Mouse (Mus musculus) spleen, adult 2 months (tissue): ENCODE results near the gene Sds. TPM values are rescaled to one million over a fixed set of nuclear protein-coding genes. Genes with fewer than 3 reads are reported as not detected.

Experiments used
- DNase-seq, 2 experiments: peaks; one replicate each; pipeline versions ENCODE4 v3.0.0 to v3.0.0-alpha.2; 2012 to 2021; ENCODE audit warnings: low spot score in 2 of 2, low read depth in 1 of 2
- H3K27ac ChIP-seq: fragments of 200-500 bp; 2 replicates; pipeline ENCODE4 v1.5.1; 2012; ENCODE audit warnings: low read length, inconsistent platforms; ENCODE audit not compliant: insufficient read depth
- H3K27me3 ChIP-seq: fragments of 200-500 bp; 2 replicates; pipeline ENCODE4 v1.6.1; 2012; ENCODE audit warnings: mild to moderate bottlenecking, moderate library complexity, low read length, inconsistent platforms; ENCODE audit not compliant: control insufficient read depth, insufficient read depth
- H3K36me3 ChIP-seq: fragments of 200-500 bp; 2 replicates; pipeline ENCODE4 v1.6.1; 2012; ENCODE audit warnings: mild to moderate bottlenecking, low read length, inconsistent platforms; ENCODE audit not compliant: control insufficient read depth, insufficient read depth
- H3K4me1 ChIP-seq: fragments of 200-500 bp; 2 replicates; pipeline ENCODE4 v1.6.1; 2011; ENCODE audit warnings: inconsistent platforms; ENCODE audit not compliant: control insufficient read depth, insufficient read depth, insufficient read length
- H3K4me3 ChIP-seq: fragments of 200-500 bp; 2 replicates; pipeline ENCODE4 v1.5.1; 2011; ENCODE audit warnings: mild to moderate bottlenecking, inconsistent platforms; ENCODE audit not compliant: insufficient read depth, insufficient read length; ENCODE audit errors: extremely low read depth
- CTCF ChIP-seq: fragments of 200-500 bp; IDR thresholded peaks from 2 replicates; pipeline ENCODE4 v1.5.1; 2011; ENCODE audit warnings: mild to moderate bottlenecking, inconsistent platforms; ENCODE audit not compliant: insufficient read depth, insufficient read length, insufficient replicate concordance; ENCODE audit errors: extremely low read depth
- POLR2A ChIP-seq: fragments of 200-500 bp; IDR thresholded peaks from 2 replicates; pipeline ENCODE4 v1.6.1; 2011; ENCODE audit warnings: low read depth, low read length, inconsistent platforms
- WGBS: fragments of 180-500 bp; shearing (Covaris S2); methylation state at CpG from one replicate; pipeline ENCODE4 v1.1.7; 2018; 5-methylcytosine and 5-hydroxymethylcytosine counted together
- polyA plus RNA-seq: library from polyadenylated mRNA; depleted of rRNA; stranded (reverse); fragments of >200 nt; gene quantifications from 2 replicates; pipeline ENCODE4 v1.2.3, GENCODE M21; 2012

Sds gene
- polyA plus RNA-seq, 1 experiment = not detected

DNA sequence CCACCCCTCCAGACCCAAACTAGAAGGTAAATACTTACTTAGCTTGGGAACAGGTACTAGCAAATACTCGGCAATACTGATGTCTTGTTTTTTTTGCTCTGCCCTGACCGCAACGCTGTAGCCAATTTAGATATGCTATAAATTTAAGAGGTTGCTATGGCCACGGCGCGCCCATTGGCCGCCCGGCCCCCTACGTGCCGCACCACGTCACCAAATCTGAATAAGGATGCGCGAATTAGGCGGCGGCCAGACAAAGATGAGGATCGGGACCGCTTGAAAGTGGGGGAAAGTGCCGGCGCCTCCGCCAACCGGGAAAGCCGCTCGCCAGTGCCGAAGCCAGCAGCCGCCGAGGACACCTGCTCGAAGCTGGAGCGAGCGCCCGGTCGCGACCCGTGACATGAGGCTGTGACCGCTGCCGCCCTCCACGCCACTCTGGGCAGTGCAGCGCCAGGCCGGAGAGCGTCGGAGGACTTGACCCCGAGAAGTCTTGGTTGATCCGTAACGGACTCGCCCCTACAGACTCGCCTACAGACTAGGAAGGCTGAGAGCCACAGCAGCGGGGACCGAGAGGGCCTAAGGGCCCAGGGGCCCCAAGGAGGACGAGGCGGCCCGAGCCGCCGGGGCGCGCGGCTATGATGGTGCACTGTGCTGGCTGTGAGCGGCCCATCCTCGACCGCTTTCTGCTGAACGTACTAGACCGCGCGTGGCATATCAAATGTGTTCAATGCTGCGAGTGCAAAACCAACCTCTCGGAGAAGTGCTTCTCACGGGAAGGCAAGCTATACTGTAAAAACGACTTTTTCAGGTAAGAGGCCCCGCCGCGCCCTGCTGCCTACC is 44.5 kb upstream of the Sds start, which contains the start of gene Lhx5:
Lhx5 (plus strand) TSS at position 51 of the 837 bp plus-strand sequence.
- peaks cover 47% of the 10 kb centered on the region for H3K27me3 ChIP-seq
- H3K4me1 ChIP-seq = 0 out of 2 replicates have a peak, but pooled peaks cover 4% of the 10 kb centered on the region
- no peak for TF ChIP-seq POLR2A
- TF ChIP-seq CTCF = no peak
- WGBS = 5% methylated on average over 68 of the region's 69 CpGs
- H3K36me3 ChIP-seq = no peaks in the 10 kb centered on the region
- H3K4me3 ChIP-seq = no peak within 1 kb of the TSS
- no peak for DNase-seq
- H3K27ac ChIP-seq = no peak within 1 kb of the TSS

GRCm38 (mm10) chr5:120432486-120433015 is 43.8 kb upstream of the Sds start:
- TF ChIP-seq CTCF (no peak), POLR2A (no peak)
- Histone ChIP-seq H3K4me1 (0 out of 2 replicates have a peak, but pooled peaks cover 4% of the 10 kb centered on the region), H3K36me3 (no peaks in the 10 kb centered on the region), H3K4me3 (no peak overlapping the region), H3K27me3 (peaks cover 46% of the 10 kb centered on the region), H3K27ac (no peak overlapping the region)
- WGBS = 5% methylated on average over 9 of the region's 9 CpGs
- no peak for DNase-seq

- no peak overlapping the region for H3K27ac ChIP-seq
- WGBS = 11% methylated on average over 13 of the region's 13 CpGs
- no peak for DNase-seq
- no peak overlapping the region for H3K4me3 ChIP-seq
- H3K4me1 ChIP-seq = 0 out of 2 replicates have a peak, but pooled peaks cover 4% of the 10 kb centered on the region
- H3K36me3 ChIP-seq = no peaks in the 10 kb centered on the region
- peaks cover 48% of the 10 kb centered on the region for H3K27me3 ChIP-seq
- TF ChIP-seq POLR2A (no peak), CTCF (no peak)
Measured at GRCm38 (mm10) chr5:120433135-120433760, 43.1 kb upstream of the Sds start.

GRCm38 (mm10) chr5:120434231-120434735 is 42.0 kb upstream of the Sds start:
- H3K27ac ChIP-seq = no peak overlapping the region
- no peak overlapping the region for H3K4me3 ChIP-seq
- WGBS = 9% methylated on average over 21 of the region's 21 CpGs
- H3K27me3 ChIP-seq = peaks cover 51% of the 10 kb centered on the region
- no peaks in the 10 kb centered on the region for H3K36me3 ChIP-seq
- TF ChIP-seq CTCF (no peak), POLR2A (no peak)
- 0 out of 2 replicates have a peak, but pooled peaks cover 4% of the 10 kb centered on the region for H3K4me1 ChIP-seq
- no peak for DNase-seq

- Histone ChIP-seq H3K4me1 (0 out of 2 replicates have a peak, but pooled peaks cover 5% of the 10 kb centered on the region), H3K4me3 (no peak overlapping the region), H3K27ac (no peak overlapping the region), H3K27me3 (peaks cover 52% of the 10 kb centered on the region), H3K36me3 (no peaks in the 10 kb centered on the region)
- WGBS = 4% methylated on average over 44 of the region's 44 CpGs
- TF ChIP-seq POLR2A = no peak
- TF ChIP-seq CTCF = no peak
- DNase-seq = no peak
Measured at GRCm38 (mm10) chr5:120435006-120435681, 41.2 kb upstream of the Sds start.
